Comparison of ENCODE assay signal across 8 mouse cellular contexts in genomic region chr10:70440639-70441461, GRCm38 (mm10). TPM values are rescaled to one million over a fixed set of nuclear protein-coding genes. Genes with fewer than 3 reads are reported as not detected.
A peak's percentile ranks its signal among the peaks of the same experiment; 100 is the strongest.
DNase-seq lines count a peak whose midpoint lies in the region; ATAC-seq and TF ChIP-seq lines count a peak whose summit lies in the region.

No protein-coding gene starts in this region.

- no peaks in the 10 kb centered on the region for H3K9me3 ChIP-seq in embryonic facial prominence, embryonic 15.5 days (replicated peaks)
- H3K9me3 ChIP-seq in heart, embryonic 12.5 days (replicated peaks): no peaks in the 10 kb centered on the region; the same call in 1 of the 2 replicates
- no peaks in the 10 kb centered on the region for H3K9me3 ChIP-seq in kidney, postnatal 0 days (replicated peaks; ENCODE audit: low read length)
- H3K9me3 ChIP-seq in neural tube, embryonic 12.5 days: no peaks in the 10 kb centered on the region

- peak overlapping the region; percentile 38 for H3K4me3 ChIP-seq in spleen, adult 2 months (ENCODE audit: extremely low read depth, insufficient read depth, insufficient read length)
- peak overlapping the region; percentile 71 for H3K4me3 ChIP-seq in embryonic facial prominence, embryonic 15.5 days (replicated peaks)
- H3K4me3 ChIP-seq in heart, embryonic 12.5 days: peak overlapping the region; percentile 67
- H3K4me3 ChIP-seq in kidney, postnatal 0 days (replicated peaks; ENCODE audit: low read depth, low read length): peak overlapping the region; percentile 76
- peak overlapping the region; percentile 51 for H3K4me3 ChIP-seq in liver, adult 2 months (ENCODE audit: insufficient read depth, low read depth, low read length)
- peak overlapping the region; percentile 59 for H3K4me3 ChIP-seq in neural tube, embryonic 12.5 days

- no peak overlapping the region; the same call in 1 of the 2 replicates for H3K27ac ChIP-seq in spleen, adult 2 months (ENCODE audit: insufficient read depth, low read length)
- peak overlapping the region; percentile 89 for H3K27ac ChIP-seq in embryonic facial prominence, embryonic 15.5 days (replicated peaks)
- peak overlapping the region; percentile 81 for H3K27ac ChIP-seq in heart, embryonic 12.5 days (ENCODE audit: poor library complexity, severe bottlenecking)
- peak overlapping the region; percentile 82 for H3K27ac ChIP-seq in kidney, postnatal 0 days
- H3K27ac ChIP-seq in liver, adult 2 months (replicated peaks; ENCODE audit: insufficient read depth, low read depth, low read length): no peak overlapping the region
- peak overlapping the region; percentile 93 for H3K27ac ChIP-seq in neural tube, embryonic 12.5 days

- no peaks in the 10 kb centered on the region for H3K4me1 ChIP-seq in spleen, adult 2 months (ENCODE audit: control insufficient read depth, insufficient read depth, insufficient read length)
- peaks cover 11% of the 10 kb centered on the region; the same call in 1 of the 2 replicates for H3K4me1 ChIP-seq in embryonic facial prominence, embryonic 15.5 days
- H3K4me1 ChIP-seq in heart, embryonic 12.5 days (replicated peaks): peaks cover 7% of the 10 kb centered on the region
- H3K4me1 ChIP-seq in kidney, postnatal 0 days (replicated peaks; ENCODE audit: insufficient read depth, low read length): peaks cover 5% of the 10 kb centered on the region; the same call in 1 of the 2 replicates
- no peaks in the 10 kb centered on the region for H3K4me1 ChIP-seq in liver, adult 2 months (ENCODE audit: control insufficient read depth, insufficient read depth, low read length)
- H3K4me1 ChIP-seq in neural tube, embryonic 12.5 days: peaks cover 33% of the 10 kb centered on the region

- H3K9ac ChIP-seq in embryonic facial prominence, embryonic 15.5 days: peak overlapping the region; percentile 48
- H3K9ac ChIP-seq in heart, embryonic 12.5 days: peak overlapping the region; percentile 78
- peak overlapping the region; percentile 73 for H3K9ac ChIP-seq in kidney, postnatal 0 days (ENCODE audit: low read depth, low read length)
- peak overlapping the region; percentile 48 for H3K9ac ChIP-seq in liver, adult 2 months (ENCODE audit: low read depth, low read length)
- H3K9ac ChIP-seq in neural tube, embryonic 12.5 days: peak overlapping the region; percentile 69

- H3K27me3 ChIP-seq in spleen, adult 2 months (ENCODE audit: control insufficient read depth, insufficient read depth, low read length): no peaks in the 10 kb centered on the region
- no peaks in the 10 kb centered on the region for H3K27me3 ChIP-seq in embryonic facial prominence, embryonic 15.5 days
- no peaks in the 10 kb centered on the region for H3K27me3 ChIP-seq in heart, embryonic 12.5 days (replicated peaks)
- H3K27me3 ChIP-seq in kidney, postnatal 0 days (ENCODE audit: insufficient read depth, low read length): no peaks in the 10 kb centered on the region
- H3K27me3 ChIP-seq in liver, adult 2 months (ENCODE audit: control insufficient read depth, insufficient read depth, low read length): no peaks in the 10 kb centered on the region
- H3K27me3 ChIP-seq in neural tube, embryonic 12.5 days (replicated peaks): no peaks in the 10 kb centered on the region

- peak overlapping the region; percentile 86 for H3K4me2 ChIP-seq in embryonic facial prominence, embryonic 15.5 days (replicated peaks)
- H3K4me2 ChIP-seq in heart, embryonic 12.5 days: peak overlapping the region; percentile 94
- peak overlapping the region; percentile 97 for H3K4me2 ChIP-seq in kidney, postnatal 0 days (ENCODE audit: low read length)
- peak overlapping the region; percentile 79 for H3K4me2 ChIP-seq in neural tube, embryonic 12.5 days (replicated peaks)

- no peak for DNase-seq in spleen, adult 2 months (ENCODE audit: low read depth in 1 of 2, low spot score in 2 of 2)
- no peak for DNase-seq in spleen, postnatal 10 days (ENCODE audit: low spot score in 2 of 2)
- DNase-seq in kidney, postnatal 0 days (ENCODE audit: low spot score): peak; percentile 60
- DNase-seq in liver, adult 2 months (ENCODE audit: extremely low read depth, low read depth, low spot score): no peak
- no peak for DNase-seq in thymus, postnatal 4 days

- TF ChIP-seq CTCF in spleen, adult 2 months (IDR thresholded peaks at IDR 0.05; ENCODE audit: extremely low read depth, insufficient read depth, insufficient read length, insufficient replicate concordance): no peak
- TF ChIP-seq CTCF in kidney, postnatal 0 days (IDR thresholded peaks at IDR 0.05; ENCODE audit: low read depth): no peak
- TF ChIP-seq CTCF in liver, adult 2 months (IDR thresholded peaks at IDR 0.05; ENCODE audit: low read depth, low read length): no peak

- H3K79me2 ChIP-seq in liver, adult 2 months (ENCODE audit: control insufficient read depth, insufficient read depth, low read length): no peaks in the 10 kb centered on the region

- ATAC-seq in embryonic facial prominence, embryonic 15.5 days (ENCODE audit: insufficient number of reproducible peaks, low FRiP score, low TSS enrichment, low read depth): peak; percentile 62
- ATAC-seq in heart, embryonic 12.5 days (ENCODE audit: insufficient number of reproducible peaks, low FRiP score): peak; percentile 65
- ATAC-seq in kidney, postnatal 0 days (replicated peaks; ENCODE audit: low FRiP score, low read depth): peak; percentile 70
- ATAC-seq in neural tube, embryonic 12.5 days (ENCODE audit: low FRiP score, low read depth): peak; percentile 91

- WGBS in spleen, adult 2 months: 3% methylated on average over 44 of the region's 44 CpGs
- under 1% methylated on average over 44 of the region's 44 CpGs for WGBS in embryonic facial prominence, embryonic 15.5 days
- WGBS in heart, embryonic 12.5 days: 1% methylated on average over 44 of the region's 44 CpGs
- under 1% methylated on average over 44 of the region's 44 CpGs for WGBS in kidney, postnatal 0 days
- WGBS in liver, adult 2 months: 2% methylated on average over 44 of the region's 44 CpGs
- under 1% methylated on average over 44 of the region's 44 CpGs for WGBS in neural tube, embryonic 12.5 days

- no peaks in the 10 kb centered on the region for H3K36me3 ChIP-seq in spleen, adult 2 months (ENCODE audit: control insufficient read depth, insufficient read depth, low read length)
- no peaks in the 10 kb centered on the region for H3K36me3 ChIP-seq in embryonic facial prominence, embryonic 15.5 days
- no peaks in the 10 kb centered on the region for H3K36me3 ChIP-seq in heart, embryonic 12.5 days
- H3K36me3 ChIP-seq in kidney, postnatal 0 days (ENCODE audit: insufficient read depth, low read length): no peaks in the 10 kb centered on the region
- H3K36me3 ChIP-seq in liver, adult 2 months (ENCODE audit: control insufficient read depth, insufficient read depth, low read length): no peaks in the 10 kb centered on the region
- no peaks in the 10 kb centered on the region for H3K36me3 ChIP-seq in neural tube, embryonic 12.5 days

- no peak for TF ChIP-seq POLR2A in spleen, adult 2 months (IDR thresholded peaks at IDR 0.05; ENCODE audit: low read depth, low read length)
- no peak for TF ChIP-seq POLR2A in liver, adult 2 months (IDR thresholded peaks at IDR 0.05; ENCODE audit: extremely low read depth, insufficient read depth, low read length)

RNA-seq across cellular contexts. Expression of gene Fam13c, which starts 0.6 kb away (rescaled TPM):
- 0.44 and 0.47 TPM in 2 replicates for polyA plus RNA-seq in spleen, adult 2 months (2012; rRNA removed)
- polyA plus RNA-seq in embryonic facial prominence, embryonic 15.5 days (2015; fragmentation: Nextera tagmentation; extraction: Ambion mirVana): 13.1 and 13.6 TPM in 2 replicates
- polyA plus RNA-seq in heart, embryonic 12.5 days (2016; fragmentation: Nextera tagmentation; extraction: Ambion mirVana): 10.0 TPM in 2 replicates
- polyA plus RNA-seq in kidney, postnatal 0 days (2015; fragmentation: Nextera tagmentation; extraction: Ambion mirVana): 5.5 and 6.2 TPM in 2 replicates
- 0.09 and 0.13 TPM in 2 replicates for total RNA-seq in liver, adult 2 months (2014; rRNA removed)
- polyA plus RNA-seq in liver, adult 2 months (2012; rRNA removed): 0.02 and 0.04 TPM in 2 replicates
- 17.2 and 18.5 TPM in 2 replicates for polyA plus RNA-seq in neural tube, embryonic 12.5 days (2016; fragmentation: Nextera tagmentation; extraction: Ambion mirVana)

Comparison
In these comparisons a context has a peak if more than half of its experiments do, and no peak if none do; other contexts are left out.
1. H3K27ac ChIP-seq: peak in embryonic facial prominence, embryonic 15.5 days (single experiment), heart, embryonic 12.5 days (single experiment), kidney, postnatal 0 days (single experiment) and neural tube, embryonic 12.5 days (single experiment); none in spleen, adult 2 months (single experiment) and liver, adult 2 months (single experiment).
2. Peak in every context shown above with its lines, with median percentiles within 50 percentile points of each other: H3K4me3 ChIP-seq, ATAC-seq, H3K4me2 ChIP-seq and H3K9ac ChIP-seq.